8 mouse cellular contexts compared by ENCODE assay signal in genomic region chr9:71215248-71216035, GRCm38 (mm10). TPM values are rescaled to one million over a fixed set of nuclear protein-coding genes. Genes with fewer than 3 reads are reported as not detected.
A peak's percentile ranks its signal among the peaks of the same experiment; 100 is the strongest.
DNase-seq lines count a peak whose midpoint lies in the region; ATAC-seq lines count a peak whose summit lies in the region.

Aldh1a2 (plus strand) TSS chr9:71215789.

- no peaks in the 10 kb centered on the region for H3K36me3 ChIP-seq in forebrain, embryonic 13.5 days (ENCODE audit: poor library complexity, severe bottlenecking)

- intact Hi-C loops in heart, postnatal 25 days (cut with DNase I), result loop anchor here (10.0 kb wide), 3 partner anchors 139 to 409 kb away; no protein-coding TSS in a partner anchor

- WGBS in forebrain, embryonic 13.5 days, result 1% methylated on average over 71 of the region's 97 CpGs

- peak within 1 kb of the TSS; percentile 45 for H3K9ac ChIP-seq in forebrain, embryonic 13.5 days

- H3K4me2 ChIP-seq in forebrain, embryonic 13.5 days, result peak within 1 kb of the TSS; percentile 63

- DNase-seq in CD4-positive helper T cell, adult 2 months (ENCODE audit: low read depth, low spot score), result peak; percentile 15
- peak; percentile 83 to 93 for DNase-seq in adrenal gland, adult (ENCODE audit: inconsistent age in 2 of 2, low spot score in 1 of 2)
- peak; percentile 42 for DNase-seq in heart, postnatal 25 days (ENCODE audit: low spot score)
- DNase-seq in layer of hippocampus, postnatal 36 days, result peak; percentile 4 to 10
- peak; percentile 21 to 56 for DNase-seq in spleen, adult 18-20 months
- no peak for DNase-seq in adipocyte (ENCODE audit: low spot score)

- H3K9me3 ChIP-seq in forebrain, embryonic 13.5 days (replicated peaks), result no peaks in the 10 kb centered on the region

- peak; percentile 70 for ATAC-seq in forebrain, embryonic 13.5 days
- peak; percentile 82 for ATAC-seq in megakaryocyte progenitor cell, adult 5-6 weeks (replicated peaks; ENCODE audit: poor library complexity)

- H3K27ac ChIP-seq in forebrain, embryonic 13.5 days, result no peak within 1 kb of the TSS

- peak within 1 kb of the TSS; percentile 38 for H3K4me3 ChIP-seq in forebrain, embryonic 13.5 days

- peaks cover 80% of the 10 kb centered on the region for H3K27me3 ChIP-seq in forebrain, embryonic 13.5 days

- peaks cover 15% of the 10 kb centered on the region for H3K4me1 ChIP-seq in forebrain, embryonic 13.5 days

RNA-seq across cellular contexts. Expression of gene Aldh1a2, which starts in this region (rescaled TPM):
- polyA plus RNA-seq in forebrain, embryonic 13.5 days (2015; fragmentation: Nextera tagmentation; extraction: Ambion mirVana), result 2.4 and 2.6 TPM in 2 replicates
- 10 to 100 TPM in 1 of 2 experiments, 1 to 10 TPM in 1; 9.5 to 12.9 TPM for total RNA-seq in heart, postnatal 25 days (2021)
- 1 to 10 TPM; 3.5 to 4.6 TPM for total RNA-seq in layer of hippocampus, postnatal 36 days (2021)
- 0.10 TPM in 1 of 2 replicates, not detected in the other for total RNA-seq in megakaryocyte progenitor cell, adult 5-6 weeks (2015)
- total RNA-seq in megakaryocyte progenitor cell, adult 5-6 weeks (2017), result not detected in 2 replicates

Comparison
In these comparisons a context has a peak if more than half of its experiments do, and no peak if none do; other contexts are left out.
1. RNA of gene Aldh1a2 (total RNA-seq): 9.5 to 12.9 TPM in heart, postnatal 25 days and 3.5 to 4.6 TPM in layer of hippocampus, postnatal 36 days; 0.10 TPM in megakaryocyte progenitor cell, adult 5-6 weeks; every median in the first group is over 4 times any median in the second.
2. Peak in ATAC-seq in megakaryocyte progenitor cell, adult 5-6 weeks; RNA of the gene not detected or under 1 TPM.